Mouse (Mus musculus) forebrain, embryonic 11.5 days (tissue): Measurements from ENCODE around the gene Ufc1. TPM values are rescaled to one million over a fixed set of nuclear protein-coding genes. Genes with fewer than 3 reads are reported as not detected.

Experiments used
- ATAC-seq: fragments of 200-750 bp; cut with Nextera tagmentation; replicated peaks from 2 replicates; pipeline ENCODE4 v1.8.0; 2017; ENCODE audit warnings: moderate TSS enrichment; ENCODE audit not compliant: low FRiP score
- DNase-seq: peaks from one replicate; pipeline ENCODE4 v3.0.0-alpha.2; 2017; ENCODE audit warnings: low spot score
- H3K27ac ChIP-seq: fragments of 300-500 bp; sonication (generic); 2 replicates; pipeline ENCODE4 v1.5.1; 2014; ENCODE audit warnings: low read depth, low read length
- H3K27me3 ChIP-seq: fragments of 300-500 bp; sonication (generic); 2 replicates; pipeline ENCODE4 v1.6.1; 2014; ENCODE audit warnings: mild to moderate bottlenecking, low read length, mixed read lengths; ENCODE audit not compliant: control insufficient read depth, insufficient read depth
- H3K36me3 ChIP-seq: fragments of 300-500 bp; sonication (generic); 2 replicates; pipeline ENCODE4 v1.6.1; 2014; ENCODE audit warnings: mild to moderate bottlenecking, low read length, moderate library complexity, mixed read lengths; ENCODE audit not compliant: control insufficient read depth, insufficient read depth
- H3K4me1 ChIP-seq: fragments of 300-500 bp; sonication (generic); replicated peaks from 2 replicates; pipeline ENCODE4 v1.6.1; 2014; ENCODE audit warnings: low read length, mixed read lengths; ENCODE audit not compliant: control insufficient read depth, insufficient read depth
- H3K4me2 ChIP-seq: fragments of 300-500 bp; sonication (generic); 2 replicates; pipeline ENCODE4 v1.6.1; 2014; ENCODE audit warnings: low read depth, mild to moderate bottlenecking, low read length, moderate library complexity, mixed read lengths; ENCODE audit not compliant: severe bottlenecking
- H3K4me3 ChIP-seq: fragments of 300-500 bp; sonication (generic); 2 replicates; pipeline ENCODE4 v1.5.1; 2014; ENCODE audit warnings: low read depth, low read length
- H3K9ac ChIP-seq: fragments of 300-500 bp; sonication (generic); 2 replicates; pipeline ENCODE4 v1.6.1; 2014; ENCODE audit warnings: low read length
- H3K9me3 ChIP-seq: fragments of 300-500 bp; sonication (generic); 2 replicates; pipeline ENCODE4 v1.6.1; 2016; ENCODE audit warnings: low read length, mixed read lengths; ENCODE audit not compliant: control insufficient read depth
- WGBS: fragments of 180-500 bp; shearing (Covaris S2); extraction: QIAGEN DNeasy Blood & Tissue Kit; methylation state at CpG from one replicate; pipeline ENCODE4 v1.1.7; 2014; 5-methylcytosine and 5-hydroxymethylcytosine counted together
- polyA plus RNA-seq: library from polyadenylated mRNA; unstranded; fragments of >200 nt; fragmentation: Nextera tagmentation; extraction: Ambion mirVana; gene quantifications from 2 replicates; pipeline ENCODE4 v1.2.1, GENCODE M21; 2014

Ufc1 gene
- 92.4 and 97.5 TPM in 2 replicates for polyA plus RNA-seq

DNA sequence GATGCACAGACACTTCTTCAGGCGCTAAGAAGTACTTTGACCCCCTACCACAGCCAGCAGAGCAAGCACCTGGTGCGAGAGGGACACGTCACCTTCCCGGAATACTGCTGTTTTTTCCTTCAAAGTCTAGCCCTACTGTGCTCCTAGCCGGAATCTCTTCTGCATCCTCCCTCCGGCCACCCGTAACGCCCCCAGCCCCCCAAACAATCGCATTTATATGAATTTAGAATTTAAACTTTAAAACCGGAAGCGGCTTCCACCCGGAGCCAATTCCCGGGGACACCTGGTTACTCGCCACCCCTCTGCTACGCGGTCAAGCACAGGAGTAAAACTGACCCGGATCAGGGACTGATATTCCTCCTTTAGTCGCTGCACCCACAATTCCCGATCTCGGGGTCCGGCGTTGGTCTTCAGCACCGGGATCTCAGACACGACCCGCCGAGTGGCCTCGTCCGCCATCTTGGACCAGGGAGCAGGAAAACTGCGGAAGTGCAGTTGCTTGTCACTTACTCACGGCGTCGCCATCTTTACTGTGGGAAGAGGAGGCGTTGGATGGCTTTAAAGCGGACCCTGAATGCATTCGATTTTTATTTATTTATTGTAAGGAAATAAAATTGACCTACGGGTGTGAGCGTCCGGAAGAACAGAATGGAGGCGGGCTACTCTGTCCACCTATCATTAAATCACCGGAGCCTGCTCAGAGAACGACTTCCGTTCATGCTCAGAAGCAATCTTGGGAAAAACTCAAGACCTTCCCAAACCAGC lies at the start of gene Ufc1:
Gene Ufc1 (minus strand): TSS at position 727 of the 765 bp plus-strand sequence.
- Histone ChIP-seq H3K27me3 (peaks cover 3% of the 10 kb centered on the region; the same call in 1 of the 2 replicates), H3K4me3 (peak within 1 kb of the TSS; percentile 72), H3K27ac (peak within 1 kb of the TSS; percentile 88), H3K4me2 (peak within 1 kb of the TSS; percentile 53), H3K9me3 (no peaks in the 10 kb centered on the region), H3K4me1 (peaks cover 8% of the 10 kb centered on the region), H3K36me3 (no peaks in the 10 kb centered on the region), H3K9ac (peak within 1 kb of the TSS; percentile 94)
- under 1% methylated on average over 42 of the region's 42 CpGs for WGBS
- ATAC-seq (peak; percentile 80), DNase-seq (peak; percentile 84)

DNA sequence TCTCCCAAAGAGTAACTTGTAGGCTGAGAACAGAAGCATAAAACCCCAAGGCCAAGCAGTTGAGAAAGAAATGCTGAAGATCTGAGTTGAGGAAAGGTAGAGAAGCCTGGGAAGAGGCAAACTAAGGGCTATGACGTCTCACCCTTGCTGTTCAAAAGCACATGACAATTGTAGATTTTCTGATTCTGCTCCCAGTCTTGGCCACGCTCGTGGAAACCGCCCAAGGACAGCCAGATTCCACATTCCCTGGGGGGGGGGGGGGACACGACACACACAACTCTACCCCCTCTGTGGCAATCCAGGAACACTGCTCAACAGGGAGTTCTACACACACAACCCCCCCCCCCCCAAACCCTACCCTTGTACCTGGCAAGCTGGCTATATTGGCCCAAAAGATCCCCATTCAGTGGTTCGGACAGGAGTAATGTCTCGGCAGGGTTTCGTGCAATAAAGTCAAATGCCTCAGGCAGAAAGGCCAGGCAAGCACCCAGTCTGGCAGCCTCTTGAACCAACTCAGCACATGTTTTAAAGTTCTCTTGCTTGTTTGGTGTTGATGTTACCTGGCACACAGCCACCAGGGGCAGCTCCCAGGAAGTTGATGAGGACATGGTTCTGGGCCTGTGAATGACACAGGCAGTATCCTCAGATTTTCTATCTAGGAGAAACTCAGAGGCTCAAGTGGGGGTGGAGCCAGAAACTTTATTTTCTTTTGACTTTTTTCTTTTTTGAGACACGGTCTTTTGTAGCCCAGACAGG lies 49.3 kb upstream of the Ufc1 start:
- no peak overlapping the region; the same call in 1 of the 2 replicates for H3K4me3 ChIP-seq
- DNase-seq (no peak), ATAC-seq (no peak)
- WGBS, result 87% methylated on average over 9 of the region's 9 CpGs
- peaks cover 2% of the 10 kb centered on the region for H3K36me3 ChIP-seq
- no peak overlapping the region for H3K27ac ChIP-seq
- no peak overlapping the region for H3K4me2 ChIP-seq
- no peaks in the 10 kb centered on the region for H3K27me3 ChIP-seq
- H3K9ac ChIP-seq, result no peak overlapping the region
- H3K9me3 ChIP-seq, result peaks cover 6% of the 10 kb centered on the region; the same call in 1 of the 2 replicates
- H3K4me1 ChIP-seq, result no peaks in the 10 kb centered on the region; the same call in 1 of the 2 replicates

GRCm38 (mm10) chr1:171342262-171343207 lies 47.7 kb upstream of the Ufc1 start:
- no peak overlapping the region for H3K27ac ChIP-seq
- H3K4me1 ChIP-seq, result no peaks in the 10 kb centered on the region; the same call in 1 of the 2 replicates
- WGBS, result 96% methylated on average over 16 of the region's 16 CpGs
- DNase-seq, result no peak
- H3K9me3 ChIP-seq, result peaks cover 6% of the 10 kb centered on the region; the same call in 1 of the 2 replicates
- no peak for ATAC-seq
- peaks cover 2% of the 10 kb centered on the region for H3K36me3 ChIP-seq
- H3K4me2 ChIP-seq, result no peak overlapping the region
- no peak overlapping the region for H3K4me3 ChIP-seq
- no peaks in the 10 kb centered on the region for H3K27me3 ChIP-seq
- no peak overlapping the region for H3K9ac ChIP-seq

DNA sequence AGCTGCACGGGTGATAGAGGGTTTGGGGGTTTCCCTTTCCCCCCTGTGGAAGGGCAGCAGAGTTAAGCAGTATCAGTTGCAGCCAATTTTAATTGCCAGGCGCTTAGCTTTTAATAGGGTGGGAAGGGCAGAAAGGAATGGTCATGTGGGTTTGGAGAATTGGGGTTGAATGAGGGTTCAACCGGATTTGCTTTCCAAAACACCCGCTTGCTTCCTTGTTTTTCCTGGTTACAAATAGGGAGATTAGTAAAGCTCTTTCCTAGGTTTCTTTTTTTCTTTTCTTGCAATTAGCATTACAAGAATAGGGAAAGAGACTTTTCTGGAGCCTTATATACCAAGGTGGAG lies 35.4 kb upstream of the Ufc1 start:
- Histone ChIP-seq H3K27me3 (no peaks in the 10 kb centered on the region), H3K4me1 (peaks cover 10% of the 10 kb centered on the region; the same call in 1 of the 2 replicates), H3K9me3 (no peaks in the 10 kb centered on the region), H3K4me2 (peak overlapping the region; percentile 91), H3K4me3 (peak overlapping the region; percentile 74), H3K36me3 (no peaks in the 10 kb centered on the region), H3K27ac (peak overlapping the region; percentile 99), H3K9ac (peak overlapping the region; percentile 96)
- 0% methylated on average over 4 of the region's 4 CpGs for WGBS
- DNase-seq (no peak), ATAC-seq (peak; percentile 13; the same call in 1 of the 2 replicates)

DNA sequence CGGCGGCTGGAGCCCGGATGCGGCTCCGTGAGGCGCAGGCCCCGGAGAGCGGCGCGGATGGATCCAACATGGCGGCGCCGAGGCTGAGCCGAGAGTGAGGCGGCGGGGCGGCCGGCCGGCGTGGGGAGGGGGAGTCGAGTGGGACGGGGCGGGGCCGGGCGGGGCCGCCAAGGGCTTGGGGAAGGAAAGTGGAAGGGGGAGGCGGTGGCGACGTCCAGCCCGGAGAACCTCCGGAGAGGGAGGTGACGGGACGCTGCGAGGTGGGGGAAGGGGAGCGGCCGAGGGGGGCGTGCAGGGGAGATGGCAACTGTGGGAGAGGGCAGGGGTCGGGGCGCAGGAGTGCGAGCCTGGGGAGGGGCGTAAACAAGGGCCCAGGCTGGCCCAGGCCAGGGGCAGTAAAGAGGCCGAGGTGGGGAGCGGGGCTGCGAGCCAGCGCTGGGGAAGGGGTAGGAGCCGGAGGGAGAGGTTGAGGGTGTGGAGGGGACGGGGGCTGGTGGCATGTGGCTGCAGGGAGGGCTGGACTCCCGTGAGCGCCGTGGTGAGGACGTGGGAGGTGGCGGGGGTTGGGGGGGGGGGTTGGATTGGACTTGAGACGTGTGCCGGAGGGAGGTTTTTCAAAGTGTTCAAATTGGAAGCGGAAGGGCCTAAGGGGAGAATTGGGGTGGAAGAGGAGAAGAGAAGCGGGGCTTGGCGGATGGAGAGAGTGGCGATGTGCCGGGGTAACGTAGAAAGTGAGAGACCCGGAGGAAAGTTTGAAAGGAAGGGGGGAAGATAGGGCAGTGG lies 34.8 kb upstream of the Ufc1 start:
- H3K9ac ChIP-seq, result peak overlapping the region; percentile 96
- no peaks in the 10 kb centered on the region for H3K9me3 ChIP-seq
- peak overlapping the region; percentile 99 for H3K27ac ChIP-seq
- no peaks in the 10 kb centered on the region for H3K36me3 ChIP-seq
- H3K4me1 ChIP-seq, result peaks cover 10% of the 10 kb centered on the region; the same call in 1 of the 2 replicates
- H3K4me3 ChIP-seq, result peak overlapping the region; percentile 74
- peak overlapping the region; percentile 91 for H3K4me2 ChIP-seq
- ATAC-seq (peak; percentile 91), DNase-seq (peak; percentile 96)
- WGBS, result under 1% methylated on average over 51 of the region's 61 CpGs
- no peaks in the 10 kb centered on the region for H3K27me3 ChIP-seq

GRCm38 (mm10) chr1:171328839-171329432 lies 34.1 kb upstream of the Ufc1 start, which contains the start of gene Dedd:
Dedd (plus strand) TSS chr1:171329145.
- H3K4me1 ChIP-seq, result peaks cover 10% of the 10 kb centered on the region; the same call in 1 of the 2 replicates
- H3K4me2 ChIP-seq, result peak within 1 kb of the TSS; percentile 91
- no peaks in the 10 kb centered on the region for H3K9me3 ChIP-seq
- peak within 1 kb of the TSS; percentile 96 for H3K9ac ChIP-seq
- ATAC-seq (peak; percentile 93), DNase-seq (peak; percentile 94)
- peak within 1 kb of the TSS; percentile 74 for H3K4me3 ChIP-seq
- no peaks in the 10 kb centered on the region for H3K27me3 ChIP-seq
- under 1% methylated on average over 38 of the region's 48 CpGs for WGBS
- peak within 1 kb of the TSS; percentile 99 for H3K27ac ChIP-seq
- no peaks in the 10 kb centered on the region for H3K36me3 ChIP-seq

- Histone ChIP-seq H3K27me3 (no peaks in the 10 kb centered on the region), H3K36me3 (no peaks in the 10 kb centered on the region), H3K9ac (peak overlapping the region; percentile 96), H3K9me3 (no peaks in the 10 kb centered on the region), H3K4me1 (peaks cover 10% of the 10 kb centered on the region; the same call in 1 of the 2 replicates), H3K27ac (peak overlapping the region; percentile 99), H3K4me2 (peak overlapping the region; percentile 91), H3K4me3 (peak overlapping the region; percentile 74)
- WGBS, result 47% methylated on average over 9 of the region's 9 CpGs
- DNase-seq, result no peak
- no peak for ATAC-seq
Measured at GRCm38 (mm10) chr1:171328244-171328643, 33.4 kb upstream of the Ufc1 start.
